Mouse (Mus musculus): ENCODE results near the gene Sgk2. TPM values are rescaled to one million over a fixed set of nuclear protein-coding genes. Genes with fewer than 3 reads are reported as not detected.

The Sgk2 gene
- polyA plus RNA-seq, 1 experiment, result 0.22 TPM

- no peak for DNase-seq
- H3K4me3 ChIP-seq (ENCODE audit: control insufficient read depth, insufficient read depth, low read length), result no peak overlapping the region
- no peaks in the 10 kb centered on the region for H3K4me1 ChIP-seq (replicated peaks; ENCODE audit: control insufficient read depth, insufficient read depth, low read length)
- TF ChIP-seq CTCF (IDR thresholded peaks at IDR 0.05; ENCODE audit: borderline replicate concordance, control insufficient read depth, extremely low read depth, insufficient read depth, low read length, poor library complexity), result no peak
- no peak for TF ChIP-seq POLR2A (IDR thresholded peaks at IDR 0.05; ENCODE audit: control insufficient read depth, extremely low read depth, insufficient read depth, low read length, poor library complexity)
- peaks cover 80% of the 10 kb centered on the region for H3K36me3 ChIP-seq (ENCODE audit: control insufficient read depth, insufficient read depth, low read length)
- no peak overlapping the region for H3K27ac ChIP-seq (ENCODE audit: control insufficient read depth, insufficient read depth, low read length)
- no peaks in the 10 kb centered on the region for H3K27me3 ChIP-seq (ENCODE audit: control insufficient read depth, insufficient read depth, low read length)
- 97% methylated on average over 5 of the region's 5 CpGs for WGBS
These were observed 44.2 kb downstream of the Sgk2 start for GRCm38 (mm10) chr2:163031289-163031688.

- no peaks in the 10 kb centered on the region for H3K4me1 ChIP-seq (replicated peaks; ENCODE audit: control insufficient read depth, insufficient read depth, low read length)
- no peak overlapping the region for H3K27ac ChIP-seq (ENCODE audit: control insufficient read depth, insufficient read depth, low read length)
- H3K4me3 ChIP-seq (ENCODE audit: control insufficient read depth, insufficient read depth, low read length), result no peak overlapping the region
- no peak for DNase-seq
- TF ChIP-seq CTCF (IDR thresholded peaks at IDR 0.05; ENCODE audit: borderline replicate concordance, control insufficient read depth, extremely low read depth, insufficient read depth, low read length, poor library complexity) (no peak), POLR2A (IDR thresholded peaks at IDR 0.05; ENCODE audit: control insufficient read depth, extremely low read depth, insufficient read depth, low read length, poor library complexity) (no peak)
- no peaks in the 10 kb centered on the region for H3K27me3 ChIP-seq (ENCODE audit: control insufficient read depth, insufficient read depth, low read length)
- peaks cover 80% of the 10 kb centered on the region for H3K36me3 ChIP-seq (ENCODE audit: control insufficient read depth, insufficient read depth, low read length)
- WGBS, result 96% methylated on average over 2 of the region's 2 CpGs
These were observed 44.6 kb downstream of the Sgk2 start for GRCm38 (mm10) chr2:163031757-163032156.

- Histone ChIP-seq H3K27ac (ENCODE audit: control insufficient read depth, insufficient read depth, low read length) (no peak overlapping the region), H3K4me3 (ENCODE audit: control insufficient read depth, insufficient read depth, low read length) (no peak overlapping the region), H3K27me3 (ENCODE audit: control insufficient read depth, insufficient read depth, low read length) (no peaks in the 10 kb centered on the region), H3K4me1 (replicated peaks; ENCODE audit: control insufficient read depth, insufficient read depth, low read length) (no peaks in the 10 kb centered on the region), H3K36me3 (ENCODE audit: control insufficient read depth, insufficient read depth, low read length) (peaks cover 74% of the 10 kb centered on the region)
- no peak for DNase-seq
- TF ChIP-seq CTCF (IDR thresholded peaks at IDR 0.05; ENCODE audit: borderline replicate concordance, control insufficient read depth, extremely low read depth, insufficient read depth, low read length, poor library complexity), result no peak
- no peak for TF ChIP-seq POLR2A (IDR thresholded peaks at IDR 0.05; ENCODE audit: control insufficient read depth, extremely low read depth, insufficient read depth, low read length, poor library complexity)
- WGBS, result 53% methylated on average over 4 of the region's 4 CpGs
These were observed 45.5 kb downstream of the Sgk2 start for GRCm38 (mm10) chr2:163032622-163033021.

- Histone ChIP-seq H3K27me3 (ENCODE audit: control insufficient read depth, insufficient read depth, low read length) (no peaks in the 10 kb centered on the region), H3K4me3 (ENCODE audit: control insufficient read depth, insufficient read depth, low read length) (no peak overlapping the region), H3K36me3 (ENCODE audit: control insufficient read depth, insufficient read depth, low read length) (peaks cover 52% of the 10 kb centered on the region), H3K27ac (ENCODE audit: control insufficient read depth, insufficient read depth, low read length) (no peak overlapping the region), H3K4me1 (replicated peaks; ENCODE audit: control insufficient read depth, insufficient read depth, low read length) (no peaks in the 10 kb centered on the region)
- 92% methylated on average over 7 of the region's 7 CpGs for WGBS
- TF ChIP-seq POLR2A (IDR thresholded peaks at IDR 0.05; ENCODE audit: control insufficient read depth, extremely low read depth, insufficient read depth, low read length, poor library complexity), result no peak
- no peak for TF ChIP-seq CTCF (IDR thresholded peaks at IDR 0.05; ENCODE audit: borderline replicate concordance, control insufficient read depth, extremely low read depth, insufficient read depth, low read length, poor library complexity)
- DNase-seq, result no peak
These were observed 52.8 kb downstream of the Sgk2 start for GRCm38 (mm10) chr2:163039940-163040339.

- H3K36me3 ChIP-seq (ENCODE audit: control insufficient read depth, insufficient read depth, low read length), result peaks cover 18% of the 10 kb centered on the region
- peak; percentile 63 for DNase-seq
- no peak overlapping the region for H3K4me3 ChIP-seq (ENCODE audit: control insufficient read depth, insufficient read depth, low read length)
- no peak for TF ChIP-seq POLR2A (IDR thresholded peaks at IDR 0.05; ENCODE audit: control insufficient read depth, extremely low read depth, insufficient read depth, low read length, poor library complexity)
- peak; percentile 90 for TF ChIP-seq CTCF (IDR thresholded peaks at IDR 0.05; ENCODE audit: borderline replicate concordance, control insufficient read depth, extremely low read depth, insufficient read depth, low read length, poor library complexity)
- H3K4me1 ChIP-seq (replicated peaks; ENCODE audit: control insufficient read depth, insufficient read depth, low read length), result no peaks in the 10 kb centered on the region
- no peaks in the 10 kb centered on the region for H3K27me3 ChIP-seq (ENCODE audit: control insufficient read depth, insufficient read depth, low read length)
- 7% methylated on average over 10 of the region's 10 CpGs for WGBS
- H3K27ac ChIP-seq (ENCODE audit: control insufficient read depth, insufficient read depth, low read length), result no peak overlapping the region
These were observed 61.0 kb downstream of the Sgk2 start for GRCm38 (mm10) chr2:163048125-163048524.

GRCm38 (mm10) chr2:163049116-163049515 is 62.0 kb downstream of the Sgk2 start:
- Histone ChIP-seq H3K4me1 (replicated peaks; ENCODE audit: control insufficient read depth, insufficient read depth, low read length) (peaks cover 4% of the 10 kb centered on the region), H3K27me3 (ENCODE audit: control insufficient read depth, insufficient read depth, low read length) (no peaks in the 10 kb centered on the region), H3K4me3 (ENCODE audit: control insufficient read depth, insufficient read depth, low read length) (no peak overlapping the region), H3K36me3 (ENCODE audit: control insufficient read depth, insufficient read depth, low read length) (peaks cover 14% of the 10 kb centered on the region), H3K27ac (ENCODE audit: control insufficient read depth, insufficient read depth, low read length) (no peak overlapping the region)
- 98% methylated on average over 2 of the region's 2 CpGs for WGBS
- DNase-seq, result no peak
- TF ChIP-seq CTCF (IDR thresholded peaks at IDR 0.05; ENCODE audit: borderline replicate concordance, control insufficient read depth, extremely low read depth, insufficient read depth, low read length, poor library complexity) (no peak), POLR2A (IDR thresholded peaks at IDR 0.05; ENCODE audit: control insufficient read depth, extremely low read depth, insufficient read depth, low read length, poor library complexity) (no peak)

- peaks cover 17% of the 10 kb centered on the region for H3K4me1 ChIP-seq (replicated peaks; ENCODE audit: control insufficient read depth, insufficient read depth, low read length)
- H3K27ac ChIP-seq (ENCODE audit: control insufficient read depth, insufficient read depth, low read length), result no peak overlapping the region
- no peaks in the 10 kb centered on the region; the same call in 1 of the 2 replicates for H3K36me3 ChIP-seq (ENCODE audit: control insufficient read depth, insufficient read depth, low read length)
- no peak overlapping the region for H3K4me3 ChIP-seq (ENCODE audit: control insufficient read depth, insufficient read depth, low read length)
- 97% methylated on average over 1 of the region's 1 CpGs for WGBS
- TF ChIP-seq CTCF (IDR thresholded peaks at IDR 0.05; ENCODE audit: borderline replicate concordance, control insufficient read depth, extremely low read depth, insufficient read depth, low read length, poor library complexity), result no peak
- no peaks in the 10 kb centered on the region for H3K27me3 ChIP-seq (ENCODE audit: control insufficient read depth, insufficient read depth, low read length)
- no peak for DNase-seq
These were observed 64.6 kb downstream of the Sgk2 start for GRCm38 (mm10) chr2:163051691-163052090.
